Mouse (Mus musculus): ENCODE data around the gene Wipf3. TPM values are rescaled to one million over a fixed set of nuclear protein-coding genes. Genes with fewer than 3 reads are reported as not detected.

Gene Wipf3
- total and polyA plus RNA-seq, 3 experiments: 0.64 to 1.3 (median 1.2) TPM

- dilution Hi-C loops (cut with MboI; ENCODE audit: extremely low pct_ligation_motif_present, extremely low pct_unique_long_range_greater_than_20kb, low sequenced_read_pairs): no loop called here
These were observed 64.7 kb downstream of the Wipf3 start for GRCm38 (mm10) chr6:54494097-54494496.

GRCm38 (mm10) chr6:54494612-54495398 lies 65.4 kb downstream of the Wipf3 start:
- in situ Hi-C loops (cut with MboI; ENCODE audit: low pct_ligation_motif_present, low pct_unique_long_range_greater_than_20kb, low sequenced_read_pairs): no loop called here
- no peaks in the 10 kb centered on the region for H3K27me3 ChIP-seq (replicated peaks)
- no peaks in the 10 kb centered on the region for H3K79me2 ChIP-seq (replicated peaks; ENCODE audit: control insufficient read depth, extremely low read depth, insufficient read depth, poor library complexity, severe bottlenecking)
- peak overlapping the region; percentile 56 for H3K9ac ChIP-seq (ENCODE audit: insufficient read depth, low read depth)
- DNase-seq (ENCODE audit: extremely low read depth): peak; percentile 90
- H3K36me3 ChIP-seq (replicated peaks in 1 of 2; ENCODE audit: control insufficient read depth in 1 of 2, insufficient read depth in 1 of 2, low read length in 1 of 2): no peaks in the 10 kb centered on the region
- H3K27ac ChIP-seq (ENCODE audit: insufficient read depth, low read depth): peak overlapping the region; percentile 85
- H3K4me2 ChIP-seq (ENCODE audit: insufficient read depth, low read depth, poor library complexity, severe bottlenecking): peak overlapping the region; percentile 69
- no peaks in the 10 kb centered on the region for H3K9me3 ChIP-seq (replicated peaks; ENCODE audit: low read length)
- H3K4me3 ChIP-seq (replicated peaks in 1 of 3; ENCODE audit: low read depth in 2 of 3, low read length in 2 of 3, poor library complexity in 1 of 3): peak overlapping the region in 1 of 3 experiments; percentile 28
- H3K4me1 ChIP-seq (ENCODE audit: control insufficient read depth in 1 of 2, insufficient read depth in 2 of 2): peaks cover 15 to 68% of the 10 kb centered on the region in 2 experiments
- dilution Hi-C loops (cut with MboI; ENCODE audit: extremely low pct_ligation_motif_present, extremely low pct_unique_long_range_greater_than_20kb, low sequenced_read_pairs): no loop called here
- no peak for TF ChIP-seq UBTF (IDR thresholded peaks at IDR 0.05; ENCODE audit: low read depth, low read length)
- peak; percentile 99 for TF ChIP-seq TCF12 (IDR thresholded peaks at IDR 0.05; ENCODE audit: low read depth, low read length)
- no peak for TF ChIP-seq MAFK (IDR thresholded peaks at IDR 0.05; ENCODE audit: insufficient replicate concordance, low read length)
- no peak for TF ChIP-seq USF1 (IDR thresholded peaks at IDR 0.05; ENCODE audit: low read depth, low read length)
- TF ChIP-seq KAT2A (IDR thresholded peaks at IDR 0.05; ENCODE audit: insufficient replicate concordance, low read length): 0 out of 2 replicates have a peak, but pooled peaks have one; percentile 35
- TF ChIP-seq CTCF (conservative IDR thresholded peaks at IDR 0.05 in 1 of 2, IDR thresholded peaks at IDR 0.05 in 1 of 2; ENCODE audit: low read depth in 2 of 2, low read length in 2 of 2): peak in 1 of 2 experiments; percentile 7; a peak in 1 of 4 replicates
- peak; percentile 64 for TF ChIP-seq ETS1 (conservative IDR thresholded peaks at IDR 0.05; ENCODE audit: low read depth, low read length)
- TF ChIP-seq JUND (conservative IDR thresholded peaks at IDR 0.05; ENCODE audit: low read depth, low read length): peak; percentile 10
- peak; percentile 37; the same call in 1 of the 2 replicates for TF ChIP-seq IRF4 (IDR thresholded peaks at IDR 0.05; ENCODE audit: low read depth, low read length)
- TF ChIP-seq EP300 (IDR thresholded peaks at IDR 0.05; ENCODE audit: low read length): peak; percentile 90
- peak; percentile 38; the same call in 1 of the 2 replicates for TF ChIP-seq SIN3A (IDR thresholded peaks at IDR 0.05; ENCODE audit: low read length)
- TF ChIP-seq ELF1 (IDR thresholded peaks at IDR 0.05; ENCODE audit: low read depth, low read length): peak; percentile 26; the same call in 1 of the 2 replicates
- peak; percentile 83 for TF ChIP-seq TBP (conservative IDR thresholded peaks at IDR 0.05; ENCODE audit: low read depth, low read length)
- no peak for TF ChIP-seq SMC3 (IDR thresholded peaks at IDR 0.05; ENCODE audit: low read depth, low read length)
- no peak; the same call in 1 of the 2 replicates for TF ChIP-seq ZNF384 (IDR thresholded peaks at IDR 0.05; ENCODE audit: low read depth, low read length)
- peak; percentile 71 for TF ChIP-seq ZMIZ1 (IDR thresholded peaks at IDR 0.05; ENCODE audit: low read depth, low read length)
- TF ChIP-seq MEF2A (IDR thresholded peaks at IDR 0.05; ENCODE audit: borderline replicate concordance, low read depth, low read length): peak; percentile 66
- TF ChIP-seq JUN (IDR thresholded peaks at IDR 0.05; ENCODE audit: insufficient read depth, low read depth, low read length): no peak
- no peak for TF ChIP-seq ZKSCAN1 (IDR thresholded peaks at IDR 0.05; ENCODE audit: borderline replicate concordance, low read depth, low read length)
- no peak; the same call in 1 of the 2 replicates for TF ChIP-seq RAD21 (IDR thresholded peaks at IDR 0.05; ENCODE audit: low read depth, low read length)
- TF ChIP-seq CHD2 (IDR thresholded peaks at IDR 0.05; ENCODE audit: low read length): peak; percentile 55; the same call in 1 of the 2 replicates
- TF ChIP-seq PAX5 (IDR thresholded peaks at IDR 0.05; ENCODE audit: low read length): no peak
- TF ChIP-seq MXI1 (IDR thresholded peaks at IDR 0.05; ENCODE audit: low read depth, low read length): peak; percentile 48; the same call in 1 of the 2 replicates
- peak; percentile 36; the same call in 1 of the 2 replicates for TF ChIP-seq NRF1 (IDR thresholded peaks at IDR 0.05; ENCODE audit: low read depth, low read length)
- 0 out of 2 replicates have a peak, but pooled peaks have one; percentile 40 for TF ChIP-seq E2F4 (IDR thresholded peaks at IDR 0.05; ENCODE audit: insufficient replicate concordance, low read depth, low read length)
- TF ChIP-seq BHLHE40 (IDR thresholded peaks at IDR 0.05; ENCODE audit: low read depth, low read length): peak; percentile 69
- TF ChIP-seq USF2 (conservative IDR thresholded peaks at IDR 0.05; ENCODE audit: low read depth, low read length): no peak
- TF ChIP-seq RCOR1 (conservative IDR thresholded peaks at IDR 0.05; ENCODE audit: low read depth, low read length): peak; percentile 81
- TF ChIP-seq GABPA (IDR thresholded peaks at IDR 0.05; ENCODE audit: insufficient replicate concordance, low read depth, low read length): no peak

More at GRCm38 (mm10) chr6:54494097-54494496, 64.7 kb downstream of the Wipf3 start:
- in situ Hi-C loops (cut with MboI; ENCODE audit: low pct_ligation_motif_present, low pct_unique_long_range_greater_than_20kb, low sequenced_read_pairs): no loop called here
- H3K4me3 ChIP-seq (replicated peaks in 1 of 3; ENCODE audit: low read depth in 2 of 3, low read length in 2 of 3, poor library complexity in 1 of 3): no peak overlapping the region
- H3K9ac ChIP-seq (ENCODE audit: insufficient read depth, low read depth): no peak overlapping the region; the same call in 1 of the 2 replicates
- H3K4me2 ChIP-seq (ENCODE audit: insufficient read depth, low read depth, poor library complexity, severe bottlenecking): 0 out of 2 replicates have a peak overlapping the region, but pooled peaks have one; percentile 42
- DNase-seq (ENCODE audit: extremely low read depth): no peak
- H3K27ac ChIP-seq (ENCODE audit: insufficient read depth, low read depth): peak overlapping the region; percentile 85
- peaks cover 15 to 69% of the 10 kb centered on the region in 2 experiments for H3K4me1 ChIP-seq (ENCODE audit: control insufficient read depth in 1 of 2, insufficient read depth in 2 of 2)
- TF ChIP-seq ETS1 (conservative IDR thresholded peaks at IDR 0.05; ENCODE audit: low read depth, low read length): no peak
- TF ChIP-seq MEF2A (IDR thresholded peaks at IDR 0.05; ENCODE audit: borderline replicate concordance, low read depth, low read length): no peak
- no peak for TF ChIP-seq SMC3 (IDR thresholded peaks at IDR 0.05; ENCODE audit: low read depth, low read length)
- no peaks in the 10 kb centered on the region for H3K79me2 ChIP-seq (replicated peaks; ENCODE audit: control insufficient read depth, extremely low read depth, insufficient read depth, poor library complexity, severe bottlenecking)
- H3K9me3 ChIP-seq (replicated peaks; ENCODE audit: low read length): no peaks in the 10 kb centered on the region
- H3K36me3 ChIP-seq (replicated peaks in 1 of 2; ENCODE audit: control insufficient read depth in 1 of 2, insufficient read depth in 1 of 2, low read length in 1 of 2): no peaks in the 10 kb centered on the region
- no peaks in the 10 kb centered on the region for H3K27me3 ChIP-seq (replicated peaks)
